Mouse (Mus musculus) stomach, postnatal 0 days (tissue): ENCODE results near the gene Calb2. TPM values are rescaled to one million over a fixed set of nuclear protein-coding genes. Genes with fewer than 3 reads are reported as not detected.
A peak's percentile ranks its signal among the peaks of the same experiment; 100 is the strongest.

Source experiments
- ATAC-seq: fragments of 200-750 bp; cut with Nextera tagmentation; 2 replicates; pipeline ENCODE4 v1.8.0; 2017; ENCODE audit not compliant: low FRiP score, low TSS enrichment
- DNase-seq: peaks from one replicate; pipeline ENCODE4 v3.0.0-alpha.2; 2016; ENCODE audit warnings: low spot score
- H3K27ac ChIP-seq: fragments of 300-500 bp; sonication (generic); replicated peaks from 2 replicates; pipeline ENCODE4 v1.5.1; 2014; ENCODE audit warnings: mild to moderate bottlenecking, control low read depth
- H3K27me3 ChIP-seq: fragments of 300-500 bp; sonication (generic); 2 replicates; pipeline ENCODE4 v1.6.1; 2014; ENCODE audit warnings: low read length; ENCODE audit not compliant: control insufficient read depth, insufficient read depth
- H3K36me3 ChIP-seq: fragments of 300-500 bp; sonication (generic); 2 replicates; pipeline ENCODE4 v1.6.1; 2014; ENCODE audit warnings: low read length, mixed read lengths; ENCODE audit not compliant: control insufficient read depth, insufficient read depth
- H3K4me1 ChIP-seq: fragments of 300-500 bp; sonication (generic); replicated peaks from 2 replicates; pipeline ENCODE4 v1.6.1; 2014; ENCODE audit warnings: antibody characterized with exemption; ENCODE audit not compliant: control insufficient read depth, insufficient read depth
- H3K4me2 ChIP-seq: fragments of 300-500 bp; sonication (generic); replicated peaks from 2 replicates; pipeline ENCODE4 v1.6.1; 2014; ENCODE audit warnings: low read depth, mild to moderate bottlenecking, control low read depth, moderate library complexity
- H3K4me3 ChIP-seq: fragments of 300-500 bp; sonication (generic); 2 replicates; pipeline ENCODE4 v1.5.1; 2014; ENCODE audit warnings: low read depth, low read length, control low read depth
- H3K9ac ChIP-seq: fragments of 300-500 bp; sonication (generic); 2 replicates; pipeline ENCODE4 v1.6.1; 2014; ENCODE audit warnings: mild to moderate bottlenecking, low read length, control low read depth, mixed read lengths
- H3K9me3 ChIP-seq: fragments of 300-500 bp; sonication (generic); 2 replicates; pipeline ENCODE4 v1.6.1; 2016; ENCODE audit warnings: low read length; ENCODE audit not compliant: control insufficient read depth
- CTCF ChIP-seq: IDR thresholded peaks from 2 replicates; pipeline ENCODE4 v1.5.1; 2016; ENCODE audit warnings: antibody characterized with exemption, low read depth, mild to moderate bottlenecking, moderate library complexity
- EP300 ChIP-seq: optimal IDR thresholded peaks from 2 replicates; pipeline ENCODE3; 2016; ENCODE audit warnings: antibody characterized with exemption
- WGBS: fragments of 180-500 bp; shearing (Covaris S2); extraction: QIAGEN DNeasy Blood & Tissue Kit; methylation state at CpG from one replicate; pipeline ENCODE4 v1.1.7; 2014; 5-methylcytosine and 5-hydroxymethylcytosine counted together
- polyA plus RNA-seq: library from polyadenylated mRNA; unstranded; fragments of >200 nt; fragmentation: Nextera tagmentation; extraction: Ambion mirVana; gene quantifications from 2 replicates; pipeline ENCODE4 v1.2.1, GENCODE M21; 2015

The Calb2 gene
- polyA plus RNA-seq, 1 experiment from 2014 or later: 0.17 TPM

GRCm38 (mm10) chr8:110145538-110145937, 22.5 kb downstream of the Calb2 start:
- no peaks in the 10 kb centered on the region for H3K36me3 ChIP-seq
- ATAC-seq: no peak; the same call in 1 of the 2 replicates
- H3K4me1 ChIP-seq: no peaks in the 10 kb centered on the region
- no peak for TF ChIP-seq EP300
- TF ChIP-seq CTCF: peak; percentile 88
- no peaks in the 10 kb centered on the region for H3K27me3 ChIP-seq
- H3K9ac ChIP-seq: no peak overlapping the region
- H3K9me3 ChIP-seq: no peaks in the 10 kb centered on the region
- WGBS: 1% methylated on average over 4 of the region's 4 CpGs
- H3K27ac ChIP-seq: no peak overlapping the region
- no peak overlapping the region for H3K4me2 ChIP-seq
- H3K4me3 ChIP-seq: no peak overlapping the region
- peak; percentile 50 for DNase-seq

DNA sequence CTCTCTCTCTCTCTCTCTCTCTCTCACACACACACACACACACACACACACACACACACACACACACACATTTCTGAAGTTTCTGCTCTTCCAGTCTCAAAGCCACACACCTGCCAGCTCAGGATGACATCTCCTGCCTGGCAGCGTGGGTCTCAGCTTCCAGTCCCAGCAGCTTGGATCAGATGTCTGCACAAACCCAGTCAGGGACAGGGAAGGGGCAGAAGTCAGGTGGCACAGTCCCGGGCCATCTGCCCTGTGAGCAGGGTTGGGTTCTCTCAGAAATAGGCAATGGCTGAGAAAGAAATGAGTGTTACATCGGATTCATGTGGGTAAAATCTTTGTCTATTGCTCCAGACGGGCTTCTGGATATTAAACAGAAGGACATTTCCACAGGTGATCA, 27.2 kb downstream of the Calb2 start:
- H3K9ac ChIP-seq: no peak overlapping the region
- no peak overlapping the region for H3K27ac ChIP-seq
- DNase-seq: no peak
- no peak for TF ChIP-seq CTCF
- TF ChIP-seq EP300: no peak
- H3K27me3 ChIP-seq: no peaks in the 10 kb centered on the region
- no peaks in the 10 kb centered on the region for H3K9me3 ChIP-seq
- no peaks in the 10 kb centered on the region for H3K4me1 ChIP-seq
- 68% methylated on average over 4 of the region's 4 CpGs for WGBS
- H3K36me3 ChIP-seq: no peaks in the 10 kb centered on the region
- H3K4me3 ChIP-seq: no peak overlapping the region
- no peak for ATAC-seq
- H3K4me2 ChIP-seq: no peak overlapping the region

DNA sequence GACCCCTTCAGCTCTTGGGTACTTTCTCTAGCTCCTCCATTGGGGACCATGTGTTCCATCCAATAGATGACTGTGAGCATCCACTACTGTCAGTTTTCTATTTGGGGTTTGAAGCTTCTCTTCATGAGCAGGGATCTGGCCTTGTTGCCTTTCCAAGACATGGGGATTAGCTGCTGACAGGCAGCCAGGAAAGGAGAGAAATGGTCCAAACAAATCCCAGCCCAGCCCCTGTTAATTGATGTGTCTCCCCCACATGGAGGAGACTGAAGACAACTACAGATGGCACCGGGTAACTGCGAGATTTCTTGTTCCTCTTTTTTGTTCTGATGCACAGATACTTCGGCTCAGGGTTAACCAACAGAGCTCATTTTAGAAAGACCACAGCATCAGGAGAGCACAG, 27.9 kb downstream of the Calb2 start:
- H3K9ac ChIP-seq: no peak overlapping the region
- TF ChIP-seq CTCF (no peak), EP300 (no peak)
- no peak overlapping the region for H3K4me3 ChIP-seq
- H3K9me3 ChIP-seq: no peaks in the 10 kb centered on the region
- ATAC-seq: no peak
- H3K27ac ChIP-seq: no peak overlapping the region
- no peaks in the 10 kb centered on the region for H3K27me3 ChIP-seq
- 49% methylated on average over 3 of the region's 3 CpGs for WGBS
- no peaks in the 10 kb centered on the region for H3K4me1 ChIP-seq
- DNase-seq: no peak
- no peak overlapping the region for H3K4me2 ChIP-seq
- no peaks in the 10 kb centered on the region for H3K36me3 ChIP-seq

- ATAC-seq: no peak
Observed at GRCm38 (mm10) chr8:110135515-110135914, 32.5 kb downstream of the Calb2 start.

DNA sequence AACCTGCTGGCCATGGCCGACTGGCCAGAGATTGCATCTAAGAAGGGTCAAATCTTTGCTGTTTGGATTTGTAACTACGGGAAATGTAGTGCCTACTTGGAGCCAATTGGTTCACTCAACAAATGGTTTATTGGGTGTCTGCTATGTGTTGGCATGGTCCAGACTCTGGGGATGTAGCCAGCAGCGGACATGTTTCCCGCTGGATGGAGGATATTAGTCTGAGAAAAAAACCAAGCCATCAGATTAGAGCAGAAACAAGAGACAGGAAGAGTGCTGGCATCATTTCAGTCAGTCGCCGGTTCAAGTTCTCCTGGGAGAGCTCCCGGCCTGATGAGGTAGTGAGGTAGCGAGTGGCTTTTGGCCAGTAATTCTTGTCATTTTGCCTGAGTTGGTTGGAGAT, 33.8 kb downstream of the Calb2 start:
- H3K4me3 ChIP-seq: no peak overlapping the region
- ATAC-seq: no peak
- H3K9ac ChIP-seq: no peak overlapping the region
- no peak overlapping the region for H3K4me2 ChIP-seq
- no peaks in the 10 kb centered on the region for H3K27me3 ChIP-seq
- 88% methylated on average over 8 of the region's 8 CpGs for WGBS
- no peaks in the 10 kb centered on the region for H3K4me1 ChIP-seq
- no peaks in the 10 kb centered on the region for H3K36me3 ChIP-seq
- TF ChIP-seq EP300 (no peak), CTCF (no peak)
- no peak overlapping the region for H3K27ac ChIP-seq
- no peak for DNase-seq
- H3K9me3 ChIP-seq: no peaks in the 10 kb centered on the region

More at GRCm38 (mm10) chr8:110135515-110135914, 32.5 kb downstream of the Calb2 start:
- Histone ChIP-seq H3K9me3 (no peaks in the 10 kb centered on the region), H3K4me3 (no peak overlapping the region), H3K4me2 (no peak overlapping the region), H3K9ac (no peak overlapping the region), H3K27ac (no peak overlapping the region), H3K36me3 (no peaks in the 10 kb centered on the region), H3K4me1 (no peaks in the 10 kb centered on the region), H3K27me3 (no peaks in the 10 kb centered on the region)
- TF ChIP-seq CTCF: no peak
- TF ChIP-seq EP300: no peak
- WGBS: 64% methylated on average over 7 of the region's 7 CpGs
- DNase-seq: no peak

- Histone ChIP-seq H3K9me3 (no peaks in the 10 kb centered on the region), H3K4me1 (no peaks in the 10 kb centered on the region), H3K27me3 (no peaks in the 10 kb centered on the region), H3K27ac (no peak overlapping the region), H3K4me3 (no peak overlapping the region), H3K4me2 (no peak overlapping the region), H3K36me3 (no peaks in the 10 kb centered on the region), H3K9ac (no peak overlapping the region)
- DNase-seq (peak; percentile 87), ATAC-seq (peak; percentile 92)
- TF ChIP-seq CTCF: peak; percentile 89
- no peak for TF ChIP-seq EP300
- WGBS: 15% methylated on average over 13 of the region's 13 CpGs
Observed at GRCm38 (mm10) chr8:110130537-110130936, 37.5 kb downstream of the Calb2 start.
